Mouse (Mus musculus) left cerebral cortex, adult 8-10 months (tissue): ENCODE measurements around the gene Lmf2. TPM values are rescaled to one million over a fixed set of nuclear protein-coding genes. Genes with fewer than 3 reads are reported as not detected.

Experiments used
- DNase-seq, 2 experiments: peaks; one replicate each; pipeline ENCODE4 v3.0.0; 2022; ENCODE audit warnings: low spot score in 2 of 2
- total RNA-seq, 4 experiments: library from RNA; stranded (reverse); gene quantifications; 2 replicates each; pipeline ENCODE4 v1.2.4; 2022

Lmf2 gene
- total RNA-seq, 4 experiments from 2014 or later, result 15.7 to 22.6 (median 19.9) TPM

DNA sequence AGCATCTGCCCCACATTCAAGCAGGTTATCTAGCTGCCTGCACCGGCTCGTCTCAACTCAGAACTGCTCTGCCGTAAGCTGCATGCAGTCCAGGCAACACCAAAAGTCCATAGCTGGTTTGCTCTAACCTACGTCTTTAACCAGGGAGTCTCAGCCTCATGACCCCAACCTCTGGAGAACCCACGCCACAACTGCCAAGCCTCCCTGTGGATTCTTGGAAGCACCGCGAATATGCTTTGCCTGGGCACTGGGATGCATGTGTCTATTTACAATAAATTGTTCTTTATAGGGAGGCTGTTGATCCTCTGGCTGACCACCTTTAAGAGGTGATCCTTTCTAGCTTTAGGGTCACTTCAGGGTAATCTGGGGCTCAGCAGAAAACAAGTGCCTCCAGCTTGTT, 17.1 kb upstream of the Lmf2 start:
- no peak for DNase-seq

DNA sequence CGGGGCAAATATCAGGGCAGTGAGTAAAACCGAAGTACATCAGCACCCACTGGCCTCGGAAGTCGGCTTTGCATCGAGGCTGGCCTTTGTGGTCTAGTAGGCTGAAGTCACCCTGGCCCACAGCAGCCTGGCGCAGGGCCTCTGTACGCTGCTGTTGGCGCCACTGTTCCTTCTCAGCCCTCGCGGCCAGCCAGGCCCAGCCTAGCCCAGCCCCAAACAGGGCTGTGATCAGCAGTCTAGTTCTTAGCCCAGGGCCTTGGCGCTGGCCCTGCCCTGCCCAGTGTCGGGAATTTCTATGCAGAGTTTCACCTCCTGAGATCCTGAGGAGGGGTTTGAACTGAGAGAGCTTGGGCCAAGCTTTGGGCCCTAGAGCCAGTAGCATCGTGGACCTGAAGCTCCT, 16.6 kb upstream of the Lmf2 start:
- DNase-seq, result no peak

DNA sequence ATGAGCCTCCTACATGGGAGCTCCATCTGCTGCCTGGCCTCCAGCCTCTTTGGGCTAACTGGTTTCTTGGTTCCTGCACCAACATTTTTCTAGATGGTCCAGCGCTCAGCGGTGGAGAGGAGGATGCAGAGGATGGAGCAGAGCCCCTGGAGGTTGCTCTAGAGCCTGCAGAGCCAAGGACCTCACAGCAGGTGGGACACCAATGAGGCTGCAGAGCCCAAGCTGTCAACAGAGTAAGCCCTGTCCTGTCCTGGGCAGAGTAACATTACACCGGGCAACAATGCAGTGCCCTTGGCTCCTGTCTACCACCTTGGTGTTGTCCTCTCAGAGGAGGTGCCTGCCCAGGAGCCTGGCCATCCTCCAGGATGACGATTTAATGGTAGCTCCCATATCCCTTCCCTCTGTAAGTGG, 9.7 kb upstream of the Lmf2 start:
- no peak for DNase-seq

DNA sequence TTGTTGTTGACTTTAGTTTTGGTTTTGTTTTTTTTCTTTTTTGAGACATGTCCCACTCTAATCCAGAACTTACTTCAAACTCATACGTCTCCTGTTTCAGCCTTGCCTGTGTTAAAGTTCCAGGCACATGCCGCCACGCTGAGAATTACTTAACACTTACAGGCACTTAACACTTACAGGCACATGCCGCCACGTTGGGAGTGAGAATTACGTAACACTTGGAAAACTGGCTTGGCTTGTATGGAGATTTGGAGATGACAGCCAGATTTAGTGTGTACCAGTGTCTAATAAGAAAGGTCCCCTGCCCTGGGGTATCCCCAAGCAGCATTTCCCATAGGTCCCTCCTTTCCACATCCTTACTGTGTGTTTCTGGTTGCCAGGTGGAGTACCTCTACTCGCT, 7.6 kb upstream of the Lmf2 start:
- no peak for DNase-seq

DNA sequence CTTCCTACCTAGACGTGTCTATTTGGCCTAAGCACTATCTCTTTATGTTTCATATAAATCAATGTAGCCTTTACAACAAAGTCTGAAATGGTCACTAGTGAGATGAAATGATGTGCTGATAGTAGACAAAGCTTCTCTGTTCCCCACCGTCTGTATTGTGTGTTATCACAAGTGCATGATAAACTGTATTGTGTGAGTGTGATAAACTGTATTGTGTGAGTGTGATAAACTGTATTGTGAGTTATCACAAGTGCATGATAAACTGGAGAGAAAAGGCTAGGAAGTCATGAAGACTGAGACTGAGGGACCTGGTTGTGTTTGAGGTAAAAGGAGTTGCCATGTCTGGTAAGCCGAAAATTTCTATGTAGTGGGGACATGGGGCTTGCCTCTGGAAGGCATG, 3.3 kb upstream of the Lmf2 start:
- no peak for DNase-seq

DNA sequence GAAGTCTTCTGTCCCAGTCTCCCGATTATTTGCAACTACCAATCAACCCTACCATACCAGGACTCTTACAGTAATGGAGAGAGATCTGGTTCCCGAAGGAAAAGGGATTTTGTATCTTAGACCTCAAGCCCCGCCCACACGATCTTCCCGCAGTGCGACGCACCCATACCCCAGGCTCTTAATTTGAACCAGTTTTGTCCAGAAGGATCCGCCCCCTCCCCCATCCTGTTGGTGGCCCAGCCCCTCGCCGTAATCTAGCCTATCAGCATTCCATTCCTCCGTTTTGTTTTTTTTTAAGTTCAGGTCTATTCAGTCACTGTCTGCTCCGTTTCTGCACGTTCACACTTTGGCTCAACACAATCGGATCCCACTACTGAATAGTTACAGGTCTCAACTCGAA, 913 bp upstream of the Lmf2 start:
- no peak for DNase-seq

DNA sequence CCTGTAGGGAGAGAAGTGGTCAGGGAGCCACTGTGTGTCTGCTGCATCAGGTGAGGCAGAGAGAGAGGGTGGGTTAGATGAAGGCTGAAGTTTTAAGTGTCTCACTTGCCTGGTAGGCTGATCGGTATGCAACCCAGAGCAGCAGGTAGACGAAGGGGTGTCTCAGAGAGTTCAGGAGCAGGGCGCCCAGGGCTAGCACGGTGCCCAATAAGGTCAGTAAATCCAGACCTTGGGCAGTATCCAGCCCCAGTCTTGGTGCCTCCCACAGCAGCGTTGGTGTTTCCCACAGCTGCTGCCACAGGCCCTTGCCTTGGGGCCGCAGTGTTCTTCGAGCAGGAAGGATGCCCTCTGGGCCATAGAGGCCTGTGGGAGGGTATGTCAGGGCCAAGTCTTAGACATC, 1.0 kb downstream of the Lmf2 start:
- DNase-seq, result no peak

DNA sequence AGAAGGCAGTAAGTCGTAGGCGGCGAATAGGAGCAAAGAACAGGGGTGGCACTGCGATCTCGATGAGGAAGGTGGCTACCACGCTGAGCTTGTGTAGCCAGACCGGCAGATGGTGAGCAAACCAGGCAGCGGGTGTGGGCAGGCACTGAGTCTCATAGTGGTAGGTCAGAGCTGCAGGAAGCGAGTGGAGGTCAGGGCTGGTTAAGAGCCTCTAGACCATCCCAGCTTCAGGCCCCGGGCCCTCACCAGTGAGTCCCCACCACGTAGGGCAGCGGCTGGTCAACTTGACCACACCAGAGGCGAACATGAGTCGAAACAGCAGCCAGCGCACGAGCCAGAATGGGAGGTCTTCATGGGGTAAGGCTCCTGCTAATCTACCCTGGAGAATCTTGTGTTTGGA, 1.6 kb downstream of the Lmf2 start:
- DNase-seq, result no peak

DNA sequence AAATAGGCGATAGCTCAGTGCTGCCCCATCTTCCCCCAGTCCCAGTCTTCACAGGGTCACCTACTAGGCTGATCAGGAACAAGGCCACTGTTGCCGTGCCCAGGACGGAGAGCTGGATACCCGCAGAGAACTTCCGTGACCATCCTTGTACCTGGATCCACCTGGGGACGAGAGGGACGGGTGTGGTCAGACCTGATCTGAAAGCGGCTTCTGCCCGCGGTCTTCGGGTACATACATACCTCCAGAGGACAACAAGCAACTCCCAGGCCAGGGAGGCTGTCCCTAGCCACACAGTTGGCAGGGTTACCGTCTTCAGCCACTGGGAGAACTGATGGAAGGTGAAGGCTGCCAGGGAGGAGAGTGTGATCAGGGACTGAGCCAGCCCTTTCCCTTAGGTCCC, 2.7 kb downstream of the Lmf2 start:
- no peak for DNase-seq

DNA sequence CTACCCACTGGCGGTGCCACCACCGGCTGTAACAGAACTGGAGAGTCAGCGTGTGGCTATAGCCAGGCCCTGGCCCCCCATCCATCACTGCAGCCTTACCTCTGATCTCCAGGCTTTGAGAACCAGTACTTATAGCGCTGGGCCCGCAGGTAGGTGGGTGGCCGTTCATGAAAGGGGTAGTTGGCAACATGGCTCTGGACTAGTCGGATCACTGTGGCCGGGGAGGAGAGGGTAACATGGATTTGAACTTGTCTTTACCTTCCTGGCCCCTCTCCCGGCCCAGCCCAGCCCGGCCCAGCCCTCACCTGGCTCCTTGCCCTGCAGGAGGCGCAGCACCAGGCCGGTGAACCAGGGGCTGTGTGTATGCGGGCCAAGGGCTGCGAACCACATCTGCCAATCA, 3.4 kb downstream of the Lmf2 start:
- no peak for DNase-seq

DNA sequence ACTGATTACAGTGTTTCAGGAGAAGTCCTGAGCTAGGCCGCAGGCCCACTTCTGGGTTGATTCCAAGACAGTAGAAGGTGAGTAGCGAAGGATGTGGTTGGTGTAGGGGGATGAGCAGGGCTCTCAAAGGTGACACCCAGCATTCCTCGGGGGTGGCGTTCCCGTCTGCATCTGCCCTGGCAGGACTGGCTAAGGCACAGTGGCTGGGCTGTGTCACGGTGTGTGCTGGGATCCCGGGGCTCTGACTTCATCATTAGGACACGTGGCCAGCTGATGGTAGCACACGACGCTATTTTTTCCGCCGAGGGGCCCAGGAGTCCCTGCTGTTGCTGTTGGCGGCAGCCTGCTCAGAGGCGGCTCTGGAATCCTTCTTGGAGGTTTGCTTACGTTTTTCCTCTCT, 4.2 kb downstream of the Lmf2 start:
- no peak for DNase-seq

DNA sequence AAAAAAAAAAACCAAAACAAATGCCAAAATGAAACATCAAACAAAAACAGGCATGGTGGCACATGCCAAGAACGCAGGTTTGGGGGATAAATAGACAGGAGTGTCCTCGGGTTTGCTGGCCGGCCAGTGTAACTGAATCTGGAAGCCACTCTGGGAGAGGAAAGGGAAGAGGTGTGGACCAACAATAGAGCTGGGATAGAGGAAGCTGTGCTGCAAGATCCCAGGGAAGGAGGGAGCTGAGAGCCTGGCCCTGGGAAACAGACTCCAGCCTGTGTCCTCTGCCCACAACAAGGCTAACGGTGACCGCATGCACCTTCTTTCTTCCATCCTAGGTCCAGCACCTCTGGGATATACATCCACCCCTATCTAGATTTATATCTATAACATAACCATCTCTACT, 5.0 kb downstream of the Lmf2 start:
- DNase-seq, result no peak

DNA sequence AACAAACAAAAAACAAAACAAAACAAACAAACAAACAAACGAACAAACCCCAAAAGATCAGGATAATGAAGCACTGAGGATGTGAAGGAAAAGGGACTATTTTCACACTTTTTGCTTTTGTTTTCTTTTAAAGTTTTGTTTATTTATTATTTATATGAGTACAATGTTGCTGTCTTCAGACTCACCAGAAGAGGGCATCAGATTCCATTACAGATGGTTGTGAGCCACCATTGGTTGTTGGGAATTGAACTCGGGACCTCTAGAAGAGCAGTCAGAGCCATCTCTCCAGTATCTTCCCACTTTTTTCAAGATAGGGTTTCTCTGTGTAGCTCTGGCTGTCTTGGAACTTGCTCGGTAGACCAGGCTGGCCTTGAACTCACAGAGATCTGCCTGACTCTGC, 12.1 kb downstream of the Lmf2 start:
- no peak for DNase-seq

DNA sequence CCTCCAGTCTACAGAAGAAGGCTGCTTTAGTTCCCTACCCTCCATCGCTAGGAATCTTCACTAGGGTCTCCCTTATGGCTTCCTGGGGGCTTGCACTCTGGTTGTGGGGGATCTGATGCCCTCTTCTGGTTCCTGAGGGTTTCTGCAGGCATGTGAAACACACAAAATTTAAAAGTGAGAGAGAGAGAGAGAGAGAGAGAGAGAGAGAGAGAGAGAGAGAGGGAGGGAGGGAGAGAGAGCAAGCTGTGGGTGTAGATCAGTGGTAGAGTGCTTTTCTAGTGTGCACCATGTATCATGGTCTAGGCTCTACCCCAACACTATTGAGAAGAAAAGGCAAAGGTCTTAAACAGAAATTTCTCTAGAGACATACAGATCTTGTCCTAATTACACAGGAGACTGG, 13.8 kb downstream of the Lmf2 start:
- DNase-seq, result no peak

DNA sequence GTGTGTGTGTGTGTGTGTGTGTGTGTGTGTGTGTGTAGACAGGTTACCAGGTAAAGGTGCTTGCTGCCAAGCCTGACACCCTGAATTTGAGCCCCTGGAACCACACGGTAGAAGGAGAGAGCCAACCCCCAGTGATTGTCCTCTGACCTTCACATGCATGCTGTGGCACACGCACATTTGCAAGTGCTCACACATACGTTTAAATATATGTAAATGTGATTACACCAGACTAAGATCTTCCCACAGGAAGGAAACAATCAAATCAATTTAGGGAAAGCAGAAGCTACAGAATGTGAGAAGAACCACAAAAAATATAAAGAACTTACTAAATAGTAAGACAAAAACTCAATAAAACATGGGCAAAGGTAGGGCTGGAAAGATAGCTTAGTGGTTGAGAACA, 15.3 kb downstream of the Lmf2 start:
- no peak for DNase-seq

DNA sequence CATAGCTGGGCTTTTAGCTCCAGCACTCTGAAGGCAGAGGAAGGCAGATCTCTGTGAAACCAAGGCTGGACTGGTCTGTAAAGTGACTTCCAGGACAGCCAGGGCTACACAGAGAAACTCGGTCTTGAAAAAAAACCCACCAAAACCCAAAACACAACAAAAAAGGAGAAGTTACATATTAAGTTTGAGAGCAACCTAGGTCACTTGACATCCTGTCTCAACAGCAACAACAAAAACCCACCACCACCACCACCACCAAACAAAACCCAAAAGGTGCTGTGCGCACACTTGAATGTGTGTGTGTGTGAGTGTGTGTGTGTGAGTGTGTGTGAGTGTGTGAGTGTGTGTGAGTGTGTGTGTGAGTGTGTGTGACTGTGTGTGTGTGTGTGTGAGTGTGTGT, 15.8 kb downstream of the Lmf2 start:
- DNase-seq, result no peak

DNA sequence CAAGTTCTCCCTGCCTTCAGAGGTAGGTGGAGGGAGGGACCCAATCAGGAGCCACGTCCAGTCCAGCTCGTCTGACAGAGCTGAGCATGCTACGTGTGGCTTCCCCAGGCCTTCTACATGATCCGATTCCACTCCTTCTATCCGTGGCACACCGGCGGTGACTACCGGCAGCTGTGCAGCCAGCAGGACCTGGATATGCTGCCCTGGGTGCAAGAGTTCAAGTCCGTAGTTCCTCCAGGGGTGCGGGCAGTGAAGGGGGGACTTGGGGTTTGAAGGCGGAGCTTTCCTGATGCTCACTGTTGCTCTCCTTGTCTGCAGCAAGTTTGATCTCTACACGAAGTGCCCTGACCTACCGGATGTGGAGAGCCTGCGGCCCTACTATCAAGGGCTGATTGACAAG, 19.0 kb downstream of the Lmf2 start:
- DNase-seq, result no peak

DNA sequence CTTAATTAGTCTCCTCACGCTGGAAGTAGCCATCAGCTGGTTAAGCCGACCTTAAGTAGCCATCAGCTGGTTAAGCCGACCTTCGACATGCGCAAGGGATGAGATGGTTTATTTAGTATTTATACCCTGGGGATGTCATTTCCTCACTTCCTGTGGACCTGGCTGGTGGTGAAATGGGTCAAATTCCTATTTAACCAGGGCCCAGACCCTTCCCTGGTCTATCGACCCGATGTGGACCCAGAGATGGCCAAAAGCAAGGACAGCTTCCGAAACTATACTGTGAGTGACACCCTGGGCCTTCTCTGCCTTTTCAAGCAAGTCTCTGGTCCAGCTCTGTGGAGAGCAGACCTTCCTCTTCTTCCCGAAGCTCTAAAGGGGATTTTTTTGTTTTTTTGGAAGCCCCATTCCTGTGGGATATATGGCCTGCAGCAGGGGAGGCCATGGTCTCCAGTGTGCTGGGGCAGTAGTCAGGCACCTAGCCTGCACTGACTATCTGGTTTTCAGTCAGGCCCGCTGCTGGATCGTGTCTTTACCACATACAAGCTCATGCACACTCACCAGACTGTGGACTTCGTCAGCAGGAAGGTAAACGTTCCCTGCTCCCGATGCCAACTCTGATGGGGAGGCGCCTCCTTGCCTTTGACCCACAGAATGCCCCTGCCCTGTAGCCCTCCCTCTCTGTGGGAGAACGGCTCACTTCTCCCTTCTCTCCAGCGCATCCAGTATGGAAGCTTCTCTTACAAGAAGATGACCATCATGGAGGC, 20.5 kb downstream of the Lmf2 start:
- no peak for DNase-seq

DNA sequence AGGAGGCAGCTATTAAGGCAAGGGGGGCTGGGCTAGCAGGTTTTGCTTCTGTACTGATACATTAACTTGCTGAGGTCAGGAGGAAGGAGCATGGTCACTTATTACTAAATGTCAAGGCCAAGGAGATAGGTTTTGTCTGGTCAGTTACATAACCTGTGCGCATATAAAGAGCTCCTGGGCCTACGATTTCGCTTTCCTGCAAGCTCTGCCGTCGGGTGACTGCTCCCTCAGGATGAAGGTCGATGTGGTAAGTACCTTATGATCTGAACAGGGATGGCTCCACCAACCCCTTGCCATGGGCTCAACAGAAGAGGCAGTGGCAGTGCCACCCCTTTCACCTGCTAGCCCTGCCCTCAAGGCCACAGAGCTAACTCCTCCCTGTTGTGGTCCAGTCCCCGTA, 21.2 kb downstream of the Lmf2 start, which contains the start of gene Miox:
TSS of gene Miox (plus strand) at position 128 of the 400 bp plus-strand sequence.
- DNase-seq, result no peak

DNA sequence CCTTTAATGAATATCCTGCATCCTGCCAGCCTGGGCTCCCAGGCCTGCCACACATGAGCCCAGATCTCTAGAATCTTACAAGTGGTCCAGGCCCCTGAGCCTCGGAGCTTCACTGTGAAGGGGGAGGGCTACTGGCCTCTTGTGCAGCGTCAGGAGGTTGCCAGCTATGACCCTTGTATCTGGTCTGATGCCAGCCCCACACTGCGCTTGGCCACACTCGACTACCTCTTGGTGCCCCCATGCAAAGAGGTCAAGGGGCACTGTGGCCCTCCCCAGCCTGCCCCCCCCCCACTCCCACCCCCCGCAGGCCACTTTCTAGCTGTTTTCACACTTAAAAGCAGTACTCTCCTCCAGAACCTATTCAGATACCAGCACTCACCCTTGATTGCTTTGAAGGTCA, 29.0 kb downstream of the Lmf2 start:
- DNase-seq, result no peak

DNA sequence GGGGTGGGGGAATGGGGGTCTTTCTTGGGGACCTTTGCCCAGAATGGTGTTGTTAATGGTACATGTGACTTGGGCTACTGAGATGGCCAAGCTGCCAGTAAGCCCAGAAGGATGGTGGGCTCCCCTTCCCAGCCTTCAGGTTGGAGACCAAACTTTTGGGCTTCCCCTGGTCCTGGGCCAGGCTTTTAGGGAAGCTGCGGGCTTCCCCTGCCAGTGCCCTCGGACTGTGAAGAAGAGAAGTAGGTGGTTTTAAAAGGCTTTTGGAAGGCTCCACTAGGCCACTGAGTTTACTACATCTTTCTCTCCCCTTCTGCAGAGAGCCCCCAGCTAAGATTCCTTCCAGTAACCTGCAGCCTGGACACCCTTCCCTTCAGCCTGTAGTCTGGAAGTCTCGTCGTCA, 31.8 kb downstream of the Lmf2 start:
- no peak for DNase-seq

DNA sequence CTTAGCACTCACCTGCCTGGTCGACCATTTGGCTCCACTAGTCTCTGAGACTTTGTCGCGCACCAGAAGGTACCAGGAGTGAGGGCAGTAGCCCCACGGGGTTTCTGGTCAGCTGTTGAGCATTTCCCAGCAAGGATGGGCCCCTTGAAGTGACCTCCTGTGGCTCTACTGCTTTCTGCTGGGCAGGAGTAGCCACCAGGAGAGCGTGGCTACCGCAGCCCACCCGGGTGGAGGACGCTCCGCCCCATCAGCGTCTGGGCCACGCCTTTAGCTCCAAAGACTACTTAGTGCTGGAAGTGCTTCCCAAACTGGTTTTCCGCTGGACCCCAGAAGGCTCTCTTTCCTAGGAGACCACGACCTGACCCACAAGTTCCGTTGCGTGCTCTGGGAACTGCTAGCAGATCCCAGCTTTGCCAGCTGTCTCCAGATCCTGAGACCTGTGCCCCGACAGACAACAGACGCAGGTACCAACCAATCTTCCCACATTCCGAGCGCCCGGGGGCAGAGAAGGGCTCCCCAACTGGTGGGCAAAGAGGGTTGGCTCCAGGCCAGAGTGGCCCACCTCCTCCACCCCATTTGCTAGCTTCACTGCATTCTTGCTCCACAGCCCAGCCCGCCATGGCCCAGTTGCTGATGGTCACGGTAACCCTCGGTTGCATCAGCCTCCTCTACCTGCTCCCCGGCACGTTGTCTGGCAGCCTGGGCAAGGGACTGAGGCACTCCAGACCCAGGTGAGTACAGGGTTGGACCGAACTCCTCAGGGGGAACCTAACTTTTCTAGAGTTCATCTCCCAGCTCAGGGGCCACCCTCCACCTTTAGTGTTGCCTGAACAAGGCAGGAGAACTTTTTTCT, 32.6 kb downstream of the Lmf2 start, which contains the start of gene Adm2:
TSS of gene Adm2 (plus strand) at position 51 of the 853 bp plus-strand sequence.
- DNase-seq, result no peak

DNA sequence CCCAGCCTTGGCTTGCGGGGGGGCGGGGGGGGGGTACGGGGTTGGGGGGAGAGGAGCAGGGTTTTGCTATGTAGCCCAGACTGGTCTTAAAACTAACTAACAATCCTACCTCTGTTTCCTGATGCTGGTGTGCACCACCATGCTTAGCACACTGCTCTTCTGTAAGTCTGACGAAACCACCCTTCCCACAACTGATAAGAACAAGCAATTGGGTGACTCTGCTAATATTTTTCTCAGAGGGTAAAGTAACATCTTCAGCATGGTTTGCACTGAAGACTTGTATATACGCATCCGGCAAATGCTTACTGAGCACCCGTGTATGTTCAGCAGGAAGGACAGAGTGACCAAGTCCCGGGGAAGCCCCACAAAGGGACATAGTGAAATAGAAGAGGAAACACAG, 34.2 kb downstream of the Lmf2 start:
- no peak for DNase-seq
